Mouse (Mus musculus) splenic B cell, adult 2 months (primary cell): ENCODE results near the gene Slc25a51.
"Not testable (repeated sequence)": the region's sequence is repeated elsewhere in the genome, so short reads cannot be mapped to it uniquely, and the experiment has no call there.

Experiments
- DNase-seq: peaks from one replicate; pipeline ENCODE4 v3.0.0-alpha.2; 2011; ENCODE audit warnings: low read depth, low spot score
- H3K27me3 ChIP-seq: 2 replicates; pipeline ENCODE4 v1.6.1; 2012; ENCODE audit warnings: mild to moderate bottlenecking, low read length, moderate library complexity, mixed read lengths; ENCODE audit not compliant: control insufficient read depth, poor library complexity, insufficient read depth, severe bottlenecking
- H3K36me3 ChIP-seq: 2 replicates; pipeline ENCODE4 v1.6.1; 2012; ENCODE audit warnings: mild to moderate bottlenecking, low read length, moderate library complexity, mixed read lengths; ENCODE audit not compliant: control insufficient read depth, poor library complexity, insufficient read depth, severe bottlenecking

The Slc25a51 gene

DNA sequence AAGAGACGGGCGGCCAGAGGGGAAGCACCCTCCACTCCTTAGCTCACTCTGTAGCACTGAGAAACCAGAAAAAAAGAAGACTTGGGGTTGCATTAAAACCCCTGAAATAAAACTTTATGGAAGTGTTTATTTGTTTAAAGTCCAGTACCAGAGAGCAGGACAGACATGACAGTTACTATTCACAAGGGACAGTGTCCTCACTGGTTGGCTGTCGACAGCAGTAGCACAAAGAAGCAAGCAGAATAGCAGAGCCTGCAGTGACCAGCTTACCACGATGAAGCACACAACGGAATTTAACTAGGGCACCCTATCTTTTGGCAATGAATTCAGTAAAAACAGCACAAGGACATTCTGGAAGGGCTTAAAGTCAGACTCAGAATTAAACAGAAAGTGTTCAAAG lies 10.3 kb downstream of the Slc25a51 start:
- DNase-seq, H3K36me3 ChIP-seq, H3K27me3 ChIP-seq: not testable (repeated sequence)

DNA sequence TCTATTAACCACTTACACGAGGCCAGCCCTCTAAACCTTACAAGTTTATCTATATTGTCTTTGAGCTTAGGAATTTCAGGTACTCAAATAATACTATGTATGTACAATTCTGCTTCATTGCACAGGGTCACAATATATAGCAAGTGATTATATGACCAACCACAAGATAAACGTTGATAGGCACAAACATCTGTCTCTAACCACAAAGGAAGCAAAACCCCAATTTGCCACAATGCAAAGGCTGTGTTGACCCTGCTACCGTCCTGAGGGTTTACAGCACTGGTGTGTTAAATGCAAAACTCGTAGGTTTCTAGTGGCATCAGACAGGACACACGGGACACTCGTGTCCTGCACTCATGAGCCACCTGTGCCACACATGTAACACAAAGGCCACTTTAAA lies 12.4 kb downstream of the Slc25a51 start:
- H3K27me3 ChIP-seq, H3K36me3 ChIP-seq, DNase-seq: not testable (repeated sequence)

DNA sequence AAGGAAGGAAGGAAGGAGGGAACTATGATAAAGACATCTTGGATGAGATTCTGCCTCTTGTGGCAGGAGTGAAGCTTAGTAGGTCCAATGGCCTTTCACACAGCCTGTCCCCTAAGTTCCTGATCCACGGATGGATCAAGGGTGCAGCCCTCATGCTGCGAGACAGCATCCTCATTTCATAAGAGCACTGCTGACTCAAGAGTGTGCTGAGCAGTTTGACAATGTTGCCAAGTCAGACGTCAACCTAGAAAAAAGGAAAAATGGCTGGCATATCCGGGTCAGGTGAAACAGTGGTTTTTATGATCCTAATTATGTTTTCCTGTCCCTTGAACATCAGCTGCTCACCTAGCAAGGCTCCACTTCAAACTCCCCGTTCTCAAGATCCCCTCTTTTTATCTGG lies 14.9 kb downstream of the Slc25a51 start:
- Histone ChIP-seq H3K36me3 (peaks cover 1% of the 10 kb centered on the region; the same call in 1 of the 2 replicates), H3K27me3 (no peaks in the 10 kb centered on the region)
- no peak for DNase-seq

DNA sequence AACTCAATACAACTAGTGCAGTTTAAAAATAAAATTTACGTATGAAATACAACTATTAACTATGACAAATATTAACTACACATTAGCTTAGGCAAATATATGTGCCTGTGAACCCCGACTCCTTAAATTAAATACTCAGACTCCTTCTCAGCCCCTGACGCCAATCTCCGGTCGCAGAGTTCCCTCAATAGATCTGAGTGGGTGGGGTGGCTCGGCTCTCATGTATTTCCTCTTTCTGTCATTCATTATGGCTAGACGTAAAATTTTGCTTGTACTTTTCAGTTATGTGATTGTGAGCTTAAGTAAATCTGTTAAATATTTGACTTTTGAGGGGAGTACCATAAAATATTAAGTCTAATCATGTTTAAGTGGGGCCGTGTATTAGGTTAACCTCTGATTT lies 15.6 kb downstream of the Slc25a51 start:
- no peaks in the 10 kb centered on the region for H3K36me3 ChIP-seq
- peak; percentile 33 for DNase-seq
- no peaks in the 10 kb centered on the region for H3K27me3 ChIP-seq

DNA sequence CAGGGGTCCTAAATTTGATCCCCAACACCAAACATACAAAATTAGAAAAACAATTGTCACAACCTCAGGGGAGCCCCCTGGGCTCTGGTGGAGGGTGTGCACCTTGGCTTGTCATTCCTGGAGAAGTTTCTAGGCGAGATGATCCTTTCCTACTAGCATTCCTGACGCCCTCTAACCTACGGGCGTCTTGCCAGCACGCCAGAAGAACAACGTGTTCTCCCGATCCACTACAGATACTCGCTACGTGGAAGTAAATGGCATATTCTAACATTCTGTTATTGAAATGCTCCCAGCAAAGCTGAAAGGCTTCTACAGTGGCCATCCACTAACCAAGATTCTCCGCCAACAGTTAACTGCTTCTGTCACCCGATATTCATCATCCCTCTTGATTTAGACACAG lies 16.0 kb downstream of the Slc25a51 start:
- no peak for DNase-seq
- Histone ChIP-seq H3K36me3 (no peaks in the 10 kb centered on the region), H3K27me3 (no peaks in the 10 kb centered on the region)

DNA sequence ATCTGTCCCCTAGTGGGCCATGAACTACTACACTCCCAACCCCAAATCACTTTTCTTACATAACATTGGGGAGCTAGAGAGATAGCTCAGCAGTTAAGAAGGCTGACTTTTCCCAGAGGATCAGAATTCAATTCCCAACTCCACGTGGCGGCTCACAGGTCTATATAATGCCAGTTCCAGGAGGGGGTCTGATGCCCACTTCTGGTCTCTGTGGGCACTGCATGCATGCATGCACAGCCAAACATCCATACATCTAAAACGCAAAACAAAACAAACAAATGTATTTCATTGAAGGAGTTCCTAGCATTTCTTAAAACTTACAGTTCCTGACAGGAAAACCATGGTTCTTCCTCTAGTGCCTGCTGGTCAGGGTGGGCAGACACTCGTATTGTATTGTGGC lies 16.5 kb downstream of the Slc25a51 start:
- no peaks in the 10 kb centered on the region for H3K27me3 ChIP-seq
- H3K36me3 ChIP-seq = no peaks in the 10 kb centered on the region
- DNase-seq = no peak

DNA sequence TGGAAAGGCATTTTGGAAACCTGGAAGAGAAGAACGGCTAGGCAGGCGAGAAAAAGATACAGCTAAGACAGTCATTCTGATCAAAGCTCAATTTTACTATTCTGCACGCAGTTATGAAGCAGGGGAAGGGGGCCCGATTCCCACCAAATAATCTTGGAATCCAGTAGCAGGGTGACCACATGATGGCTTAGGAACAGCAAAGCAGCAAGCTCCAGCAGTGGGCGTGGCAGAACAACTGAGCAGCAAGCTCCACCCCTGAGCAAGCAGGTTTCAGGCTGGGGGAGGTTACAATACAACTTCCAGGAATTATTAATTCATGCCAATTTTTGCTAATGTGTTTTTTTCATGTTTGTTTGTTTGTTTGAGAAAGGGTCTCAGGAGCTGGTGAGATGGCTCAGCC lies 21.3 kb downstream of the Slc25a51 start:
- not testable (repeated sequence) for H3K27me3 ChIP-seq, DNase-seq, H3K36me3 ChIP-seq

DNA sequence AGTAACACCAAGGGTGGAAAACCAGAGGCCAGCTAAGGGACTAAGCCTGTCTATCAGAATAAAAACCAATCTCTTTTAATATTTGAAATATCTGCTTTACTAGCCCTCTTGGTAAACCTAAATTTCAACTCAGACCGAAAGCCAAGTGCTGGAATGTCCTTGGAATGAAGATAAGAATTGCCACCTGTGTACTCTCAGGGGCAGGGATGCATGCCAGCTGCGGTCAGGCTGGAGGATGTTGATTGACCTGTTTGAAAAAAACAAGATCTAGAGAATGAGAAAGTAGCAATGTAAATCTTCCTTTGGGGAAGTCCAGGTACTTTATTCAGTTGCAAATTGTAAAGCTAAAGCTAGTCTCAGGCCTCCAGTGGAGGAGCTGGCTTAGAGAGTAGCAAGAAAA lies 26.4 kb downstream of the Slc25a51 start:
- not testable (repeated sequence) for DNase-seq, H3K36me3 ChIP-seq, H3K27me3 ChIP-seq

DNA sequence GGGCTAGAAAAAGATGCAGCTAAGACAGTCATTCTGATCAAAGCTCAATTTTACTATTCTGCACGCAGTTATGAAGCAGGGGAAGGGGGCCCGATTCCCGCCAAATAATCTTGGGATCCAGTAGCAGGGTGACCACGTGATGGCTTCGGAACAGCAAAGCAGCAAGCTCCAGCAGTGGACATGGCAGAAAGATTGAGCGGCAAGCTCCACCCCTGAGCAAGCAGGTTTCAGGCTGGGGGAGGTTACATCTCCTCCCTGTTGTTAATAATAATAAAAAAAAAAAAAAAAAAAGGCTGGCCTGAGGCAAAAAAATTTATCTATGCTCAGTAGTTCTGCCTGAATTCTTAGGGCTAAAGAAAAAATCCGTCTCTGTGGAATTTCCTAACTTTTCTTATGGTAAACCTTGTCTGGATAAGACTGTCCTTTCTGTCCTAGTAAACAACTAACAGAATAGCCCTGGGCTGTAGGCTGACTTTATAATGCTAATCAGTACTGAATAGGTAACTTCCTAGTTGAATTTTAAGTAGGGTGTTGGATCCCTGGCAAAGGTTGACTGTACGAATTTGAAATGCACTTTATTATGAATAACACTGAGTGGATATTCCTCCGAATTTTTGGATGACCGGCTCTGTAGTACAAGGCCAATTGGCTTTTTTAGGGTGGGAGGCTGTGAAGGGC lies 27.5 kb downstream of the Slc25a51 start:
- not testable (repeated sequence) for H3K27me3 ChIP-seq, H3K36me3 ChIP-seq, DNase-seq

DNA sequence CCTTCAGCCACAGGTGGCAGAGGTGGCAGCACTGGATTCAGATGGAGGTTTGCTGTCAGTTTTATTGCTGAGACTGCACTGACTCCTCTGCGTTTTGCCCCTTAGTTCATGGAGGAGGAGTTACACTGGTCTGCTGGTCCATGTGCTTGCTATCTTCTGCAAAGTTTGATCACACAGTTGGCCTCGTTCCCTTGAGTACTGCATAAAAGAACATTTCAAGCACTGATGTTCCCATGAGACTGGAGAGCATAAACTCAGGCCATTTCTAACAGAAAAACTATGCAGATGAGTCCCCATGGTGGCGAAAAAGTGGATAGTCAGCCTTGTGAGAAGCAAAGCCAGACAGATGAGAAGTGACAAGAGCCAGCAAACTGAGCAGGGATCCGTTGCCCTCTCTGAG lies 32.0 kb downstream of the Slc25a51 start:
- no peaks in the 10 kb centered on the region for H3K27me3 ChIP-seq
- DNase-seq = no peak

DNA sequence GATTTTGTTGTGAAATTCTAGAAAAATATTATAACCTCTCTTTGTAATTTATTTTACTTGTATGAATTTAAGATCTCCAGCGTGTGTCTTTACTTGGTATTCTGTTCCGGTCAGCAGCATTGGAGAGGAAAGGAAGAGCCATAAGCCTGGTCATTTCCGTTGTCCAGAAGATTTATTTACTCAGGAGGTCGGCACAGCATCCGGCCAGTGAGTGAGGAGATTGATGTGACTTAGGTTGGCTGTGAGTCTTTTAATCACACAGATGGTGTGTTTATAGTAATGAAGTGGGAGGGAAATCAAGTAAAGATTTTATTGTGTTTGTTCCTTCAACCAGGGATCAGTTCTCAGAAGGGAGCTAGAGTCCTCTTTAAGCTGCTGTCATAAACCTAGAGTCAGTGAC lies 33.7 kb downstream of the Slc25a51 start:
- DNase-seq = no peak

More for the DNA sequence above, 32.0 kb downstream of the Slc25a51 start:
- peaks cover 15% of the 10 kb centered on the region; the same call in 1 of the 2 replicates for H3K36me3 ChIP-seq

DNA sequence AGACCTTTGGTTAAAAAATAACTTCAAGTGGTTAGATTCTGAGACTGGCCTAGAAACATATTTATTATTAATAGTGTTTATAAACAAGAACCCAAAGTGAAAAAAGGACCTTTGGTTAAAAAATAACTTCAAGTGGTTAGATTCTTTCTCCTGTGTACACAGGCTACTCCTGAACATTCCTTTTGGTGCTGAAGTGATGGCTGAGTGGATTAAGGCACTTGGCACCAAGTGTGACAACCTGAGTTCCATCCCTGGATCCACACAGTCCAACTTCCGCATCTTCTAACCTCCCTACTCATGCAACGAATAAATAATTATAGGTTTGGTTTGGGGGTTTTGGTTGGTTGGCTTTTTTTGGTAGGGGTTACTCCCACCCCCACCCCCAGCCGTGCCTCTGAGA lies 37.3 kb downstream of the Slc25a51 start:
- peaks cover 12% of the 10 kb centered on the region; the same call in 1 of the 2 replicates for H3K36me3 ChIP-seq
- H3K27me3 ChIP-seq = no peaks in the 10 kb centered on the region
- DNase-seq = no peak

More for the DNA sequence above, 33.7 kb downstream of the Slc25a51 start:
- Histone ChIP-seq H3K36me3 (peaks cover 15% of the 10 kb centered on the region; the same call in 1 of the 2 replicates), H3K27me3 (no peaks in the 10 kb centered on the region)

DNA sequence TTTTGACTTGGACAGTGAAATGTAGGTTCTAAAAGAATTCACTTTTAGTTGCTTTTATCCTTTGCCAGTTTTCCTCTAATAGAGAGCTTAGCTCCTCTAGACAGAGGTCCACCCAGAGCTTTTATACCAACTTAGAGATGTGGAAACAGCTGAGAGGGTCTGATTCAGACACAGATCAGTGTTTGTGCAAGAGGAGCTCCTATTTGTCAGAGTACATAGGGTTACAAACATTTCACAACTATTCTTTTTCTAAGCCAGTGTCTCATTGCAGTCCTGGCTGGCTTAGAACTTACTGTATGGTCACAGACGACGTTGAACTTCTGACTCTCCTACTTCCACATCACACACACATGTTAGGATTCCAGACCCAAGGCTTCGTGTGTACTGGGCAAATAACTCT lies 51.9 kb downstream of the Slc25a51 start:
- DNase-seq = no peak
- Histone ChIP-seq H3K27me3 (no peaks in the 10 kb centered on the region), H3K36me3 (0 out of 2 replicates have a peak, but pooled peaks cover 3% of the 10 kb centered on the region)
